Mouse (Mus musculus) lung, adult 10 weeks (tissue): ENCODE results near the gene E2f7. TPM values are rescaled to one million over a fixed set of nuclear protein-coding genes. Genes with fewer than 3 reads are reported as not detected.

Experiments
- polyA plus RNA-seq: library from polyadenylated mRNA; stranded (reverse); fragments of 350-450 nt; fragmentation: Illumina TruSeq; extraction: RNeasy Lipid Tissue Mini Kit (QIAGEN cat#74804); gene quantifications from one replicate; pipeline ENCODE4 v1.2.3, GENCODE M21; 2014; ENCODE audit warnings: low read depth, low replicate concordance; ENCODE audit not compliant: insufficient read depth

E2f7 gene
- polyA plus RNA-seq: 0.29 TPM

DNA sequence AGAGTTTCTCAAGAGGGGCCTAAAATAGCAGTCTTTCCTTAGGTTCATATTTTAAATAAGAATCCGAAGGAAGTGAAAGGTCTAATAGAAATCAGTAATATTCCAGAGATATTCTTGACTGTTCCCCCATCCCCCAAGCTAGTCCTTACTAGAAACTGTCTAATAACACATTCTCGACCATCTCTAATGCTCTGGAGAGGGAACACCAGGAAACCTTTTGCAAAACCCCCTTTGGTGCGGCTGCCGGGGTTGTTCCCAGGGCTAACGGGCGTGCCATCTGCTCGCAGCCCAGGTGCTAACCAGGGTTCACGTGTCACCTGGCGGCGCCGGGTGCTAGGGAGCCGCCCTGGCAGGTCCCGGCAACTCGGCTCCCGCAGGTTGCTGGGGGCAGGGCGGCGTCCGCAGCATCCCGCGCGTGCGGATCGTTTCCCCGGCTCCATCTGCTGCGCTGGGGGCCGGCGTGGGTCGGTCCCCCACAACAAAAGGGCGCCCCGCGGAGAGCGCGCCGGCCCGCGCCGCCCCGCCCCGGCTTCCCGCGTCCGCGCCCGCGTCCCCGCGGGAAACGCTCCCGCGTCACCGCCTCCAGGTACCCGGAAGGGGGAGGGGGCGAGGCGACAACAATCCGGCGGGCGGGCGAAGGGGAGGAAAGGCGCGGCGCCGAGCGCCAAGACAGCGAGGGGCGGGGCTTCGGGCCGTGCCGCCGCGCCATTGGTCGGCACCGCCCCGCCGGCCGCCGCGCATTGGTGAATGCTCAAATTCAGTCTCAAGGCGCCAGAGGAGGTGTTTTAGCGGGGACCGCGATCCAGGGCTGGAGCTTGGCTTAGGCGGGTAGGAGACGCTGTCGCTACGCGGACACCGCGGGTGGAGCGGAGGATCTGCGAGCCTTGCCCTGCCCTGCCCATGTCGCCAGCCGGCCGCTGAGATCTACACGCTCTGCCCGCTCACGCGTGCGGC is at the start of gene E2f7:
E2f7 (plus strand) TSS at position 754 of the 954 bp plus-strand sequence.

Other genes starting within 250 kb of the E2f7 start
- 120 TPM for gene Csrp2, start 174.3 kb downstream of the E2f7 start, polyA plus RNA-seq